Mouse (Mus musculus) MEL (cell line): Measurements from ENCODE around the gene Tcf19.

Experiments
- CTCF ChIP-seq, 3 experiments: IDR thresholded peaks in 2 of 3; conservative IDR thresholded peaks in 1 of 3; 2 replicates each; pipeline ENCODE4 v1.5.1; 2011 to 2012; ENCODE audit warnings: low read length in 3 of 3, low read depth in 2 of 3, mild to moderate bottlenecking in 2 of 3, improper control_type of control experiment in 1 of 3, inconsistent platforms in 1 of 3, mixed read lengths in 1 of 3, moderate library complexity in 1 of 3; ENCODE audit not compliant: control insufficient read depth in 1 of 3, insufficient read depth in 1 of 3, poor library complexity in 1 of 3, severe bottlenecking in 1 of 3
- ELF1 ChIP-seq: IDR thresholded peaks from 2 replicates; pipeline ENCODE4 v1.6.1; 2014; ENCODE audit warnings: low read depth, mild to moderate bottlenecking, inconsistent platforms, low read length, improper control_type of control experiment, moderate library complexity
- EP300 ChIP-seq, 2 experiments: IDR thresholded peaks; 2 replicates each; pipeline ENCODE4 v1.6.1; 2011; ENCODE audit warnings: improper control_type of control experiment in 2 of 2, low read length in 2 of 2, low read depth in 1 of 2, mild to moderate bottlenecking in 1 of 2
- ETS1 ChIP-seq: IDR thresholded peaks from 2 replicates; pipeline ENCODE4 v1.6.1; 2012; ENCODE audit warnings: low read depth, mild to moderate bottlenecking, inconsistent platforms, low read length, improper control_type of control experiment, moderate library complexity
- HCFC1 ChIP-seq: IDR thresholded peaks from 2 replicates; pipeline ENCODE4 v1.6.1; 2012; ENCODE audit warnings: low read depth, mild to moderate bottlenecking, inconsistent platforms, low read length, improper control_type of control experiment, moderate library complexity
- MAFK ChIP-seq: IDR thresholded peaks from 2 replicates; pipeline ENCODE4 v1.6.1; 2011; ENCODE audit warnings: low read depth, mild to moderate bottlenecking, low read length, improper control_type of control experiment, borderline replicate concordance
- NRF1 ChIP-seq: IDR thresholded peaks from 2 replicates; pipeline ENCODE4 v1.6.1; 2014; ENCODE audit warnings: low read depth, mild to moderate bottlenecking, inconsistent platforms, low read length, improper control_type of control experiment, moderate library complexity; ENCODE audit not compliant: poor library complexity, insufficient read depth, severe bottlenecking
- POLR2A ChIP-seq, 2 experiments: IDR thresholded peaks; 2 replicates each; pipeline ENCODE4 v1.6.1; 2011 to 2012; ENCODE audit warnings: low read length in 2 of 2, mild to moderate bottlenecking in 2 of 2, control low read depth in 1 of 2, improper control_type of control experiment in 1 of 2, low read depth in 1 of 2, moderate library complexity in 1 of 2; ENCODE audit not compliant: control insufficient read depth in 1 of 2, insufficient read depth in 1 of 2, poor library complexity in 1 of 2
- POLR2AphosphoS5 ChIP-seq: IDR thresholded peaks from 2 replicates; pipeline ENCODE4 v1.6.1; 2012; ENCODE audit warnings: low read depth, borderline replicate concordance, mild to moderate bottlenecking, inconsistent platforms, low read length, moderate library complexity, mixed read lengths
- TBP ChIP-seq: IDR thresholded peaks from 2 replicates; pipeline ENCODE4 v1.8.0; 2011; ENCODE audit warnings: low read depth, low read length, improper control_type of control experiment
- USF1 ChIP-seq: IDR thresholded peaks from 2 replicates; pipeline ENCODE4 v1.6.1; 2014; ENCODE audit warnings: low read depth, mild to moderate bottlenecking, inconsistent platforms, low read length, improper control_type of control experiment, moderate library complexity
- ZKSCAN1 ChIP-seq: IDR thresholded peaks from 2 replicates; pipeline ENCODE4 v1.6.1; 2012; ENCODE audit warnings: low read depth, mild to moderate bottlenecking, inconsistent platforms, low read length, improper control_type of control experiment, moderate library complexity

DNA sequence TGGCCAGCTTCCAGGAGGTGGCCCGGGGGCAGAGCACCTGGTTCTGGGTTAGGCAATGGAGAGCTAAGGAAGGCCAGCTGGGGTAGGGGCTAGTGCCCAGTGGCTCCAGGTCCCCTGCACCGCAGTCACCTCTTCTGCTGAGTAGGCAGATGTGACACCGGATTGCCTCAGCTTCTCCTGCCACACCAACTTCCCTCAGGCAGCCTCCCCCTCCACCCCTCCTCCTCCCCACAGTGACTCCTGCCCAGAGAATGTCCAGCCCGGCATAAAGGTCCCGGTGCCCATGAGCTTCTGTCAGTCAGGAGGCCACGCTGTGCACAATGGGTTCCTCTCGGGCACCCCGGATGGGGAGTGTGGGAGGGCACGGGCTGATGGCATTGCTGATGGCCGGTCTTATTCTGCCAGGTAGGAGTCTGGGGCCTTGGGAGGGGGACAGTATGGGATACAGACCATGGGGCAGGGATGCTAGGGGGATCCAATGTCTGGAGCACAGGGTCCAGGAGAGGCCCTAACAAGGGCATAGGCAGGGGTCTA is 35.3 kb upstream of the Tcf19 start, which contains the start of gene Cdsn:
- TF ChIP-seq MAFK (no peak), POLR2A (IDR thresholded peaks at IDR 0.05; ENCODE audit: control insufficient read depth in 1 of 2, insufficient read depth in 1 of 2, low read depth in 1 of 2, low read length in 2 of 2, poor library complexity in 1 of 2) (no peak), ETS1 (no peak), EP300 (IDR thresholded peaks at IDR 0.05; ENCODE audit: low read depth in 1 of 2, low read length in 2 of 2) (no peak), TBP (no peak), NRF1 (no peak), ZKSCAN1 (no peak), CTCF (IDR thresholded peaks at IDR 0.05 in 2 of 3, conservative IDR thresholded peaks at IDR 0.05 in 1 of 3; ENCODE audit: control insufficient read depth in 1 of 3, insufficient read depth in 1 of 3, low read depth in 2 of 3, low read length in 3 of 3, poor library complexity in 1 of 3, severe bottlenecking in 1 of 3) (no peak), POLR2AphosphoS5 (no peak), USF1 (no peak), ELF1 (no peak), HCFC1 (no peak)
